Mouse (Mus musculus): ENCODE measurements around the gene Capn2.
A peak's percentile ranks its signal among the peaks of the same experiment; 100 is the strongest.

Gene Capn2

GRCm38 (mm10) chr1:182525601-182526000 is 8.2 kb upstream of the Capn2 start:
- DNase-seq (ENCODE audit: low read depth), result no peak

- no peak for DNase-seq (ENCODE audit: low read depth)
These were observed 6.3 kb upstream of the Capn2 start for GRCm38 (mm10) chr1:182523692-182524091.

GRCm38 (mm10) chr1:182522961-182523360 is 5.6 kb upstream of the Capn2 start:
- DNase-seq (ENCODE audit: low read depth), result no peak

GRCm38 (mm10) chr1:182520938-182521500 is 3.6 kb upstream of the Capn2 start:
- DNase-seq (ENCODE audit: low read depth), result no peak

GRCm38 (mm10) chr1:182520091-182520937 is 2.9 kb upstream of the Capn2 start:
- peak; percentile 99 for DNase-seq (ENCODE audit: low read depth)

GRCm38 (mm10) chr1:182519341-182519740 is 1.9 kb upstream of the Capn2 start:
- peak; percentile 71 for DNase-seq (ENCODE audit: low read depth)

GRCm38 (mm10) chr1:182518811-182519210 is 1.4 kb upstream of the Capn2 start:
- no peak for DNase-seq (ENCODE audit: low read depth)

GRCm38 (mm10) chr1:182518143-182518680 is 804 bp upstream of the Capn2 start:
- DNase-seq (ENCODE audit: low read depth), result no peak

GRCm38 (mm10) chr1:182517677-182518011 is 236 bp upstream of the Capn2 start:
- DNase-seq (ENCODE audit: low read depth), result no peak

GRCm38 (mm10) chr1:182514803-182515590 is 2.4 kb downstream of the Capn2 start:
- DNase-seq (ENCODE audit: low read depth), result peak; percentile 37

GRCm38 (mm10) chr1:182513714-182514113 is 3.7 kb downstream of the Capn2 start:
- DNase-seq (ENCODE audit: low read depth), result no peak

GRCm38 (mm10) chr1:182512901-182513410 is 4.5 kb downstream of the Capn2 start:
- DNase-seq (ENCODE audit: low read depth), result no peak

GRCm38 (mm10) chr1:182511778-182512177 is 5.6 kb downstream of the Capn2 start:
- peak; percentile 46 for DNase-seq (ENCODE audit: low read depth)

- no peak for DNase-seq (ENCODE audit: low read depth)
These were observed 6.3 kb downstream of the Capn2 start for GRCm38 (mm10) chr1:182511073-182511472.

GRCm38 (mm10) chr1:182509110-182509797 is 8.2 kb downstream of the Capn2 start:
- no peak for DNase-seq (ENCODE audit: low read depth)

- peak; percentile 85 for DNase-seq (ENCODE audit: low read depth)
These were observed 11.0 kb downstream of the Capn2 start for GRCm38 (mm10) chr1:182506229-182506986.

GRCm38 (mm10) chr1:182505291-182505690 is 12.1 kb downstream of the Capn2 start:
- DNase-seq (ENCODE audit: low read depth), result no peak

- DNase-seq (ENCODE audit: low read depth), result peak; percentile 95
These were observed 13.2 kb downstream of the Capn2 start for GRCm38 (mm10) chr1:182504223-182504622.

- no peak for DNase-seq (ENCODE audit: low read depth)
These were observed 14.1 kb downstream of the Capn2 start for GRCm38 (mm10) chr1:182503206-182503900.

- DNase-seq (ENCODE audit: low read depth), result no peak
These were observed 14.8 kb downstream of the Capn2 start for GRCm38 (mm10) chr1:182502491-182503050.

Data from NIH3T3 (cell line).